ENCODE assay signal across 8 mouse cellular contexts in genomic region chr5:136568776-136569175, GRCm38 (mm10). TPM values are rescaled to one million over a fixed set of nuclear protein-coding genes. Genes with fewer than 3 reads are reported as not detected.
DNase-seq lines count a peak whose midpoint lies in the region; ATAC-seq and TF ChIP-seq lines count a peak whose summit lies in the region.

No protein-coding gene starts in this region.

- no peaks in the 10 kb centered on the region for H3K36me3 ChIP-seq in forebrain, embryonic 11.5 days (ENCODE audit: control insufficient read depth, insufficient read depth, low read length)
- no peaks in the 10 kb centered on the region for H3K36me3 ChIP-seq in heart, embryonic 16.5 days (ENCODE audit: control insufficient read depth, insufficient read depth)
- H3K36me3 ChIP-seq in liver, postnatal 0 days (replicated peaks; ENCODE audit: insufficient read depth, low read length) = no peaks in the 10 kb centered on the region
- H3K36me3 ChIP-seq in neural tube, embryonic 13.5 days = no peaks in the 10 kb centered on the region
- no peaks in the 10 kb centered on the region for H3K36me3 ChIP-seq in testis, adult 2 months (ENCODE audit: control insufficient read depth, insufficient read depth, low read length)

- peak overlapping the region; percentile 98 for H3K4me3 ChIP-seq in forebrain, embryonic 11.5 days (ENCODE audit: low read depth, low read length)
- peak overlapping the region; percentile 77 for H3K4me3 ChIP-seq in heart, embryonic 16.5 days (ENCODE audit: low read length)
- H3K4me3 ChIP-seq in liver, postnatal 0 days (ENCODE audit: low read depth, low read length) = peak overlapping the region; percentile 99
- peak overlapping the region; percentile 88 for H3K4me3 ChIP-seq in neural tube, embryonic 13.5 days
- H3K4me3 ChIP-seq in testis, adult 2 months (ENCODE audit: control insufficient read depth, low read depth, low read length) = peak overlapping the region; percentile 64

- TF ChIP-seq POLR2A in testis, adult 2 months (IDR thresholded peaks at IDR 0.05; ENCODE audit: control insufficient read depth, low read depth, low read length) = 0 out of 2 replicates have a peak, but pooled peaks have one; percentile 14

- peak; percentile 87 for DNase-seq in A20 (ENCODE audit: low read depth, low spot score)
- DNase-seq in brain, adult 2 months (ENCODE audit: low read depth, low spot score) = peak; percentile 91
- peak; percentile 91 for DNase-seq in forebrain, embryonic 11.5 days (ENCODE audit: low spot score)
- peak; percentile 88 to 90 for DNase-seq in kidney, postnatal 25 days
- peak; percentile 82 for DNase-seq in liver, postnatal 0 days

- peaks cover 14% of the 10 kb centered on the region for H3K27me3 ChIP-seq in forebrain, embryonic 11.5 days (ENCODE audit: control insufficient read depth, insufficient read depth, low read length)
- H3K27me3 ChIP-seq in heart, embryonic 16.5 days (ENCODE audit: control insufficient read depth, insufficient read depth, low read length) = peaks cover 4% of the 10 kb centered on the region; the same call in 1 of the 2 replicates
- H3K27me3 ChIP-seq in liver, postnatal 0 days (ENCODE audit: insufficient read depth, low read length) = peaks cover 29% of the 10 kb centered on the region
- H3K27me3 ChIP-seq in neural tube, embryonic 13.5 days = peaks cover 40% of the 10 kb centered on the region
- no peaks in the 10 kb centered on the region for H3K27me3 ChIP-seq in testis, adult 2 months (ENCODE audit: control insufficient read depth, insufficient read depth, low read length)

- no peak overlapping the region for H3K27ac ChIP-seq in forebrain, embryonic 11.5 days (ENCODE audit: low read depth, low read length)
- no peak overlapping the region for H3K27ac ChIP-seq in heart, embryonic 16.5 days (ENCODE audit: low read length)
- H3K27ac ChIP-seq in liver, postnatal 0 days (ENCODE audit: low read depth) = no peak overlapping the region
- no peak overlapping the region for H3K27ac ChIP-seq in neural tube, embryonic 13.5 days (replicated peaks)
- H3K27ac ChIP-seq in testis, adult 2 months (ENCODE audit: control insufficient read depth, insufficient read depth, low read depth, low read length) = no peak overlapping the region

- TF ChIP-seq EP300 in liver, postnatal 0 days (IDR thresholded peaks at IDR 0.05; ENCODE audit: low read depth) = no peak

- peak overlapping the region; percentile 92 for H3K4me2 ChIP-seq in forebrain, embryonic 11.5 days (ENCODE audit: low read depth, low read length, severe bottlenecking)
- peak overlapping the region; percentile 95 for H3K4me2 ChIP-seq in heart, embryonic 16.5 days (ENCODE audit: low read depth, low read length)
- peak overlapping the region; percentile 100 for H3K4me2 ChIP-seq in liver, postnatal 0 days (ENCODE audit: low read depth, low read length)
- H3K4me2 ChIP-seq in neural tube, embryonic 13.5 days = peak overlapping the region; percentile 99

- peak overlapping the region; percentile 61 for H3K9ac ChIP-seq in forebrain, embryonic 11.5 days (ENCODE audit: low read length)
- H3K9ac ChIP-seq in heart, embryonic 16.5 days (ENCODE audit: low read length) = peak overlapping the region; percentile 96
- peak overlapping the region; percentile 84 for H3K9ac ChIP-seq in liver, postnatal 0 days (replicated peaks)
- peak overlapping the region; percentile 60 for H3K9ac ChIP-seq in neural tube, embryonic 13.5 days

- peak; percentile 72 for TF ChIP-seq CTCF in liver, postnatal 0 days (IDR thresholded peaks at IDR 0.05; ENCODE audit: low read depth)
- 0 out of 2 replicates have a peak, but pooled peaks have one; percentile 22 for TF ChIP-seq CTCF in testis, adult 2 months (IDR thresholded peaks at IDR 0.05; ENCODE audit: control insufficient read depth, insufficient read depth, insufficient replicate concordance, low read depth, low read length)

- ATAC-seq in forebrain, embryonic 11.5 days (replicated peaks; ENCODE audit: low FRiP score) = no peak; the same call in 1 of the 2 replicates
- no peak for ATAC-seq in heart, embryonic 16.5 days (replicated peaks; ENCODE audit: extremely low read depth, insufficient read depth, low FRiP score)
- 0 out of 2 replicates have a peak, but pooled peaks have one; percentile 6 for ATAC-seq in liver, postnatal 0 days
- ATAC-seq in neural tube, embryonic 13.5 days (ENCODE audit: low read depth) = no peak

- no peaks in the 10 kb centered on the region for H3K9me3 ChIP-seq in forebrain, embryonic 11.5 days (ENCODE audit: control insufficient read depth, low read length)
- no peaks in the 10 kb centered on the region for H3K9me3 ChIP-seq in heart, embryonic 16.5 days (replicated peaks; ENCODE audit: control insufficient read depth, low read length)
- H3K9me3 ChIP-seq in liver, postnatal 0 days (ENCODE audit: low read length) = no peaks in the 10 kb centered on the region
- H3K9me3 ChIP-seq in neural tube, embryonic 13.5 days = no peaks in the 10 kb centered on the region

- H3K4me1 ChIP-seq in forebrain, embryonic 11.5 days (replicated peaks; ENCODE audit: control insufficient read depth, insufficient read depth, low read length) = peaks cover 8% of the 10 kb centered on the region; the same call in 1 of the 2 replicates
- H3K4me1 ChIP-seq in heart, embryonic 16.5 days (ENCODE audit: control insufficient read depth, insufficient read depth, low read length) = peaks cover 10% of the 10 kb centered on the region
- H3K4me1 ChIP-seq in liver, postnatal 0 days (ENCODE audit: insufficient read depth) = peaks cover 9% of the 10 kb centered on the region
- peaks cover 35% of the 10 kb centered on the region for H3K4me1 ChIP-seq in neural tube, embryonic 13.5 days (replicated peaks)
- peaks cover 21% of the 10 kb centered on the region for H3K4me1 ChIP-seq in testis, adult 2 months (ENCODE audit: control insufficient read depth, insufficient read depth, low read length)

- WGBS in forebrain, embryonic 11.5 days = under 1% methylated on average over 36 of the region's 36 CpGs
- WGBS in heart, embryonic 16.5 days = under 1% methylated on average over 32 of the region's 36 CpGs
- whole genome bisulfite sequencing in liver, postnatal 0 days (ENCODE audit: insufficient replicate concordance) = 1% methylated on average over 29 of the region's 36 CpGs
- under 1% methylated on average over 30 of the region's 36 CpGs for WGBS in neural tube, embryonic 13.5 days

RNA-seq across cellular contexts. Expression of gene Cux1, which starts 1.5 kb away (rescaled TPM):
- 156 and 163 TPM in 2 replicates for polyA plus RNA-seq in forebrain, embryonic 11.5 days (2014; fragmentation: Nextera tagmentation; extraction: Ambion mirVana)
- 87.6 and 89.0 TPM in 2 replicates for polyA plus RNA-seq in heart, embryonic 16.5 days (2015; fragmentation: Nextera tagmentation; extraction: Ambion mirVana)
- polyA plus RNA-seq in liver, postnatal 0 days (2015; fragmentation: Nextera tagmentation; extraction: Ambion mirVana) = 9.2 and 10.7 TPM in 2 replicates
- 93.9 and 102 TPM in 2 replicates for polyA plus RNA-seq in neural tube, embryonic 13.5 days (2015; fragmentation: Nextera tagmentation; extraction: Ambion mirVana)
- 88.7 and 101 TPM in 2 replicates for polyA plus RNA-seq in testis, adult 2 months (2012; rRNA removed)
